Mouse (Mus musculus) spleen, postnatal 10 days (tissue): ENCODE measurements around the gene H3f3a.

Experiments
- DNase-seq, 2 experiments: peaks; one replicate each; pipeline ENCODE4 v3.0.0; 2021 to 2022; ENCODE audit warnings: low spot score in 2 of 2

Gene H3f3a

DNA sequence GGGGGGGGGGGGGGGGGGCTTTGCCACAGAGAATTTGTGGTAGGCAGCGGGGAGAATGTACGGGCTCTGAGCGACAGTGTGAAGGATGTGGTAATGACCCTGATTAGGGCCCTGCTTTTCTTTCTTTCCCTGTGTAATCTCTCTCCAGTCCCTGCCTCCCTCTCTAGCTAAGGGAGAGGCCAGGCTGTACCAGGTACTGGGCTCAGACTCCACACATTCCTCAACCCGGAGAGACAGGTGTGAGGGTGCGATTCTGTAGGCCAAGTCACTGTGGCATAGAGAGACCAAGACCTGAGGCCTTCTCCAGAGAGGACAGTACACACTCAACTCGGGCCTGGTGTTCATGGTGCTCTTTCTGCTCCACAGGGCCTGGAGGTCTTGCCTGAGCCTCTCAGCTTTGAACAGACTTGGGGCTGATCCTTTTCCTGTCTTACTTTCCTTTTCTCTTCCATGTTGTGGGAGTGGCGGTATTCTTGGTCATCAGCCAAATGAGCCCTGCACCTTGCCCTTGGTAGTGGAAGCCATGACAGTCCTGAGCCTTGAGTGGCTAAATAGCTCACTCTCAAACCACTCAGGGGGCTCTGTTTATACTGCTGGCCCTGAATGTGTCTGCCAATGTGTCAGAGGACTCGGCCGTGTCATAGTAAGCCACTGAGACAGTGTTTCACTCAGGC lies 30.7 kb downstream of the H3f3a start:
- DNase-seq: no peak

DNA sequence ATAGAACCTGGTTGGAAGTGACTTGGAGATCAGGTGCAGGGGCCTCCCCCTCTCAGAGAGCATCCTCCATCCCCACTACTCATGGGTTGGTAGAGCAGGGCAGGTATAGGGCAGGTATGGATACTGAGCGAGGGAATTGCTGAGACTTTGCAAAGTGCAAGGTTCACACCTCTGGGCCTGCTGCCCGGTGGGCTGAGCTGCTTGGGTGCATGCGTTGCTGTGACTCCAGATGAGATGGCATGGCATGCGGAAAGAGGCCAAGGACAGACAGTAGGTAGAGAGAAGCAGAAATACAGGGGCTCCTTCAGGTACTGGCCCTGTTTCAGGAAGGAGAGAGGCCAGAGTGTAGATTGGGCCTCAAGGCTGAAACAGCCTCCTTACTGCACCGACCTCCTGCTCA lies 32.5 kb downstream of the H3f3a start:
- DNase-seq: no peak

DNA sequence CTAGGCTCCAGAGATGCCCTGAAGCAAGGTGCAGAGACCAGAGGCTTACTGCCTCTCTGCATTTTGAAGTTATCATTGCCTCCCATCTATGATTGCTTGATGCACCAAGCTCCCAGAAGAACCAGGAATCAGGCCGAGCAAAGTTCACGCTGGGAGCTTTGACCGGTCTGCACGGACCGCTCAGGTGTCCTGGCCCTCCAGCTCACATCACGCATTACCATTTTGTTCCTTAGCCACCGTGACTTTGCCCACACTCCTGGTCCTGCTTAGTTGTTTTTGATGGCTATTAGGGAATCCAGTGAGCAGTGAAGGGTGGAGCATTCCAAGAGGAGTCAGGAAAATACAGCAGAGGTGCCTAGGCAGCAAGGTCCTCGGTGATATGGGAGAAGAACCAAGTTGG lies 33.5 kb downstream of the H3f3a start:
- DNase-seq: no peak

DNA sequence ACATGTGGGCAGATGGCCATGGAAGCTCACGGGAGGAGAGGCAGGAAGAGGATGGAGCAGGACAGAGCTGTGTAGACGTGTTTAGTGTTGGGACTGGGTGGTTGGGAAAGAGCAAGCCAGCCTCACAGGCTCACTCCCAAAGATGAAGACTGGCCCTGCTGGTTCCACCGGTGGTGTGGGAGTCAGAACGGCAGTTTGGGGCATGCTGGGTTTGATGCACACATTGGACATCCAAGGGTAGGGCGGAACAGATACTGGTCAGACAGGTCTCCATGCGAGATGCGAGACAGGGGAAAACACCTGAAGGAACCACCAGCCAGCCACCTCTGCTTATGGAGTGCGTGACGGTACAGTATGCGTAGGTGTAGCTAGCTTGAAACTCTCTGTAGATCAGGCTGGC lies 34.8 kb downstream of the H3f3a start:
- no peak for DNase-seq

DNA sequence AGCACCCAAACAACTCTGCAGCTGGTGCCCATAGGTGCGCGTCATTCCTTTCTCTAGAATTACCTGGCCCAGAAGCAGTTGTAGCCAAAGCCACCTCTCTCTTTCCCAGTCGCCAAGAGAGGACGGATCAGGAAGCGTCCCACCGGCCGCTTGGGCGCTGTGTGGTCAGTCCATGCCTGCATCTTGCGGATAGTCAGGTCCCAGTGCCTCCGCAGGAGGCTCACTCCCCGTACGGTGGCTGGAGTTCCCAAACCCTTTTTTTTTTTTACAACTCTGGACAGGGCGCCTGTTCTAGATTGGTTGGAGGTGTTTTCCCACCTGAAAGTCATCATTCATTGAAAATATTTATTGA lies 35.4 kb downstream of the H3f3a start:
- no peak for DNase-seq

DNA sequence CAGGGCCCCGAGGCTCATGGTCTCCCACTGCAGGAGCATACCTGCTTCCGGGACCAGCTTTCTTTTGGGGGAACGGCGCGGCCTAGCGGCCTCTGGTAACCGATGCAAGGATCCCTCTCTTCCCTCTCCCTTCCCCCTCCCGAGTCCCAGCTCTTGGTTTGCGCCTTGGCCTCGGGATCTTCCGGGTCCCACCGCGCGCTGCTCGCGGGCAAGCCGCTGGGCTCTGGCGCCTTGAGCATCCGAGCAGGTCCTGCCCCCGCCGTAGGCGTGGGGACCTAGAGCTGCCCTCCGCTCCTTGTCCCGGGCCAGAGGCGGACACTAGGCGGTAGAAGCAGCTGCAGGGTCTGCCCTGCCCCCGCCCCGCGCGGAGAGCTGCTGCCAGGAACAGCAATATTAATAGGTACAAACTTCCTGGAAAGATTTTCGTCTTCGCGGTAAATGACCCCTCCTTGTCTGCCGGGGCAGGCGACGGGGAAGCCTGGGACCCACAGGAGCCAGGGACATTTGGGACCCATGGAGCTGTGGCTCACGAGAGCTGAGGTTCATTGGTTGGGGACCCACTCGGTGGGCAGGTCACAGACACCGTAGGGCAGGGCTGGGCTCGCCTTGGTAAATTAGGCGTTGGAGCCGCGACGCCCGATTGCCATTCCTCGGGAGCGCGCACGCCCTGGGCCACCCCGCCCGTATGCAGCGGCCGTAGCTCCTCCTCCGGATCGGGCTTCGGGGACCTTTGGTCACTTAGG lies 35.9 kb downstream of the H3f3a start:
- DNase-seq: peak; percentile 80 to 88

DNA sequence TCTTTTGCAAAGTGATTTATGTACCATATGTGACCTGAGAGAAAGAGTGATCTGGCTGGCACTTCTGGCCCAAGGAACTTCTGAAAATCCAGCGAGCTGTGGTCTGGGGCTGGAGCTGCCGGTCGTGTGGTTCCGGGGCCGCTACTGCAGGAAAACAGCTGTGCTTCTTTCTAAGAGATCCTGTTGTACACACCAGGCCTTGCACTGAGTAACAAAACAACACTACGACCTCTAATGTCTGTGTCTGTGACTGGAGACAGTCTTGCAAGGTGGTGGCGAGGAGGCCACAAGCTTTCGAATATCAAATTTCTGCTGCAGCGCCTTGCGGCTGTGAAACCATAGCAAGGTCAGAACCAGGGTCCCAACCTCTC lies 36.5 kb downstream of the H3f3a start:
- no peak for DNase-seq

DNA sequence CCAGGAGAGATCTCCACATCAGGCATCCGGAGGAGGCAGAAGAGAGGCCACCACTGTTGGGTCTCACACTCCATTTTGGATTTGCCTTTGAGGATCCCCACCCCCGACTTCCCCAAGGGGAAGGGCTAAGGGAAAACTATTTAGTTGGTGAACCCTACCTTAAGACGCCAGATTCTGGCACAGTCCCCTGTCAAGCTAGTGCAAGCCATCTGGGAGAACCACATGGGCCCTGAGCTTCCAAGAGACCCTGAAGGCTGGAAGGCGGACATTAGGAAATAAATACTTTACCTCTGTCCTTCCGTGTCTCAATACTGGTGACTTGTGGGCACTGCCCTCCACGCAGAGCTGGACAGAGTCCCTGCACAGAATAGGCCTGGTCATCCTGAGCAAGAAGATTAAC lies 37.2 kb downstream of the H3f3a start:
- DNase-seq: no peak

DNA sequence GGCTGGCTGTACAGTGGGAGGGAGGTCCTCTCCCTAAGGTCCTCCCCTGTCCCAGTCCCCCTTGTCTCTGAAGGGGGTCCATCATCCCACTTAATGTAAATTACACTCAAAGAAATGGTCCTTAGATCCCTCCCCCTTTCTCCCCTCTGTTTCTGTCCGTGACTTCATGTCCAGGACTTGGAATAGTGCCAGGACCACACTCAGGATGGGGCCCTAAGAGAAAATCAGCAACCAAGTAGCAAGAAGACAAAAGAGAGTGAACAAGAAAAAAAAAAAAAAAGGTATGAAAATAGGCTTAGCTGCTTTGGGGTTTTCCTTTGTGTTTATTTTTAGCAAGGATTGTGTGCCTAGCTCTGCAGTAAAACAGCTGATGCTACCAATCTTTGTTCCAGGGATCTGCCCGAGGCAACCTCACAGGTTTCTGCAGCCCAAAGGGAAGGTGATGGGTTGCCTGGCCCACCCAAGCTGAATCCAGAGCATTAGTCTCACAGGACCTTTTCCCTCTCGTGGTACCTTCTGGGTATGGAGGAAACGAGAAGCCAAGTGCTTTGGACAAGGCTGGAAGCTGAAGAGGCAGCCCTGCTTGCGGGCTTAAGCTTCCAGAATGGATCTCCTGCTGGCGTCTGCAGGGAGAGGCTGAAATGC lies 37.8 kb downstream of the H3f3a start:
- no peak for DNase-seq

DNA sequence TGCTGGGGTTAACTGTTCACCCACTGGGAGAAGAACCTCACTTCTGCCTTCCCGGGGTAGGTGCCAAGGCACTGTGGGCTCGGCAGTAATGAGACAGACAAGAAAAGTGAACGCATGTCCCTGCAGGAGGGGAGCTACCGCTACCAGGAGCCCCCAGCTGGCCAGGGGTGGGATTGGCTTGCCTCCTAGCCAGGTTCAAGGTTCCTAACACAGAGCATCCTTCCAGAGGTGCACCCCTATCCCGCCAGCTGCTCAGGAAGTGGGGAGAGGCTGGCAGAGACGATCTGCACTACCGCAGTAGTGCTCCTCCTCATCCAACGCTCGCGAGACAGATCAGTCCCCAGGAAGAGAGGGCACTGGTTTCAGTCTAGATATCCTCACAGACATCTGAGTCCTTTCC lies 38.4 kb downstream of the H3f3a start:
- no peak for DNase-seq

DNA sequence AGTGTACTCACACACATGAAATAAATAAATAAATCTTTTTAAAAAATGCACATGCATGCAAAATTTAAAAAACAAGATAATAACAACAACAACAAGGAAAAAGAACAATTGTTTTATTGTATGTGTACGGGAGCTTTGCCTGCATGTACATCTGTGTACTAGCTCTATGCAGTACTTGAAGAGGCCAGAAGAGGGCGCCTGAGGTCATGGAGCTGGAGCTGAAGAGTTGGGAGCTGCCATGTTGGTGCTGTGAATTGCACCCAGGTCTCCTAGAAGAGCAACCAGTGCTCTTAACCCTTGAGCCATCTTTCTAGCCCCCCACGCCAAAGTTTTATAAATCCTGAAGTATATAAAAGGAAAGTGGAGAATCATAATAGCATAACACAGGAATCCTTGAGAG lies 39.1 kb downstream of the H3f3a start:
- peak in 1 of 2 experiments; percentile 68 for DNase-seq

DNA sequence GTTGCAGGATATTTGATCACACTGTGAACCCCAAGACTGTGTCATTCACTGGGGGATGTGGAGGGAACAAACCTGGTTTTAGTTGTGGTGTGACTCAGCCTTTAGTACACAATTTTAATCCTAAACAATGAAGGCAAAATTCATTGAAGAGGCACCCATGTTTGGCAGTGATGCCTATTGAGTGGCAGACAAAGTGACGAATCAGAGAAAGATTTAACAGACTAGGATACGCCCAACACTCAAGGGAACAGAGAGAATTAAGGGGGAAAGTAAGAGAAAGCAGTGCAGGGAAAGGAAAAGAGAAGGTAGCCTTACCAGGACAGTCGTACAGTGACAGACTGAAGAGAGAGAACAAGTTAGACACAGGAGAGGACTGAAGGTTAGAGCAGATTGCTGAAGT lies 41.5 kb downstream of the H3f3a start:
- no peak for DNase-seq

DNA sequence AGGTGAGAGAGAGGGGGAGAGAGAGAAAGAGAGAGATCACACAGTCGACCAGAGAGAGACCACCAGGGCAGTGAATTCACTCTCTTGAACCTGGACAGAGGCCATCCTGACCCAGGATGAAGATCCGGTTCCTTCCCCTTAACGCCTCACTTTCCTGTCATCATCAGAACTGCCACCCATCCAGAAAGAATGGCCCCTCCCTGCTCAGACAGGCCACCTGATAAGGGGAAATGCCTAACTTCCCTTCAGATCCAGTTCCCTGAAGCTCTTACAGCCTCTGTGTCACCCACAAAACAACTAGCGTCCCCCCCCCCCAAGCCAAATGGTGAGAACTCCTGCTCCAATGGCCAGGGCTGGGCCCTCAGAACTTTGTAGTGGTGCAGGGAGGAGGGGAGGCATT lies 42.0 kb downstream of the H3f3a start:
- DNase-seq: no peak

DNA sequence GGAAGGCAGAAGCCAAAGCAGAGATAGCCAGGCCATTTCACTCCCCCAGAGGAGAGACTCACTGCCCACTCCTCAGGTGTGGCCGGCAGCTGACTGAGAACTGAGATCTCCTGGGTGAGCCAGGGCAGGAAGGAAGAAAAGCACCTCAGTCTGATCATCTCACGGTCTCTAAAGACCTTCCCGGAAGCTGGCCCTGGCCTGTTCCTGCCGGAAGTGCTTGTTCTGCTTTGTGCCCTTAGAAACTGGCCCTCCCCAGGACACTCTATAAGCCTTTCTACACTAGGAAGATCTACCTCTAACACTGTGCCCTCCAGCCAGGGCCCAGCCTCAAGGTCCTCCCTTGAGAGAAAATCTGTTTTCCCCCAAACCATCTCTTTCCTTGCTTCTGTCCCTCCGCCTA lies 42.4 kb downstream of the H3f3a start:
- DNase-seq: peak in 1 of 2 experiments; percentile 45

DNA sequence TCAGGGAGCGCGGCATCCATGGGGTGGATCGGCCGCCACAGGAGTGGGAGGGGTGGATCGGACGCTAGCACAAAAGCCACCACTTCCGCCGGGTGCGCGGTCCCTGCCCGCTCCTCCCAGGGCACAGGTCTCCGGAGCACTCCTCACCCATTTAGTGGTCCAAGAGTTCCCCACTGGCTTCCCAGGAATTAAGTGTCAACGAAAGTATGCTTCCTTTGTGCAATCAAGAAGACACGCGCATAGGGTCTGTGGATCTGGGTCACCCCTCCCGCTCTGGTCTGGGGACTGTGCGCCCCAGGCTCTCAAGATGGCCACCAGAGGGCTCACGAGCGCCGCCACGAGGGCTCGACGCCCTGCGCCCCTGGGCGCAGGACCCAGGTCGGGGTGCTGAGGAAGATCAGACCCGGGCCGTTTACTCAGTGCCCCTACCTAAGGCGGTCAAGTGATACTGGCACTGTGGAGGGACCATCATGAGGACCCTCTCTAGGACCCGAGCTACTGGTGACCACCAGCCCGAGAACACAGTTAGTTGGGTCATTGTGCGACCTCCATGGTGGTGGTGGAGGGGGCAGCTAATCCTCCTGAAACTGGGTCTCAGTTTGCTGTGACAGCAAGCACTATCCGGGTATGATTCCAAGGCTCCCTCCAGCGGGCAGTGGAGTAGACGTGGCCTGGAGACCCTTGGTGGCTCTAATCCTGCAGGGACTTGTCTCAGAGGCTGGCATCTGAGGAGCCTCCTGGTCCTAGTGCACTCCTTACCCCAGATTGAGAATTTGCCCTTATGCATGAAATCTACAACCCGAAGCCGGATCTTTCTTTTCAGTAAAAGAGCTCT lies 45.2 kb downstream of the H3f3a start:
- DNase-seq: peak; percentile 80 to 87

DNA sequence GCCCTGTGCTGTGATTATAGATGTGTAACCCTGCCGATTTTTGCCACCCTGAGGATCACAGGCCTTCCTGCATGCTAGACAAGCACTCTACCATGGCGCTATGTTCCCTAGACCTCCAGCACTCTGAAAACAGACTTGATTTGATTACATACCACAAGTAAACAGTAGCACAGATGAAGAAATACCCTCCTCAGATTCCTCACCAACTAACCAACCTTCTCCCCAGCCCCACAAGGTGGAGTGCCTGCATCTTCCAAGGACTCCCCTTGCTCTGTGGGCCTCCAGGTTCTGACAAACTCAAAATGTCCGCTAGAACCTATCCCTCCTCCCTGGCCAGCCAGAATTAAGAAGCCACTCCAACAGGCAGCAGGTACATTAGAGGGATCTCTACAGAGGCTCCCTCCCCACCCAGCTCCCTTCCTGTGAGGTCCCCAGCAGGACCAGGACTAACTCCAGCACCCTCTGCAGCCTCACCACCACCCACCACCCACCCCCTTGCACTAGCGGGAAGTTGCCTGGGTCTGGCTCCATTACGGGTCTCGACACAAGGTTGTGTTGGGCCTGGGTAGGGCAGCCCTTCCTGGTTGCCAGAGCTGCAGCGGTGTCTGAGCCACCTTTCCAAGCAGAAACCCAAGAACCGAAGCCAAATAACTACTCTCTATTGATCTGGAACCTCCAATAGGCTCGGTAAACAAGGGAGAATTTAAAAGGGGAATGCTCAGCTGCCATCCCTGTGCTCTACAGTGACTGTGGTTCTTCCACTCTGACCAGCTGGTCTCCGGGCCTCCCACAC lies 46.0 kb downstream of the H3f3a start:
- peak; percentile 29 to 40 for DNase-seq

DNA sequence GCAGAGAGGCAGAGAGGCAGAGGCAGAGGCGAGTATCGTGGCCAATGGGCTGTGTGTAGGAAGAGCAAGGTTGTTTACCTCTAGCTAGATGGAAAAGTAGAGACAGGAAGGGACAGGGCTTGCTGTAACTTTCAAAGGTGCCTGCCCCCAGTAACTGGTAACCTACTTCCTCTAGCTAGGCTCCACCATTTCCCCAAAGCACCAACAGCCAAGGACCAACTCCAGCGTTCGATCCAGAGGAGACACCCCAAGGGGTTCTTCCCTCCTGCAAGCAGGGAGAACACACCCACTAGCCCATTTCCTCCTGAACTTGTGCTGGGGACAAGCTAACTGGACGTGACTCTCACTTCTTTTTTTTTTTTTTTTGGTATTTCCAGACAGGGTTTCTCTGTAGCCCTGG lies 47.2 kb downstream of the H3f3a start:
- DNase-seq: peak; percentile 39 to 40

DNA sequence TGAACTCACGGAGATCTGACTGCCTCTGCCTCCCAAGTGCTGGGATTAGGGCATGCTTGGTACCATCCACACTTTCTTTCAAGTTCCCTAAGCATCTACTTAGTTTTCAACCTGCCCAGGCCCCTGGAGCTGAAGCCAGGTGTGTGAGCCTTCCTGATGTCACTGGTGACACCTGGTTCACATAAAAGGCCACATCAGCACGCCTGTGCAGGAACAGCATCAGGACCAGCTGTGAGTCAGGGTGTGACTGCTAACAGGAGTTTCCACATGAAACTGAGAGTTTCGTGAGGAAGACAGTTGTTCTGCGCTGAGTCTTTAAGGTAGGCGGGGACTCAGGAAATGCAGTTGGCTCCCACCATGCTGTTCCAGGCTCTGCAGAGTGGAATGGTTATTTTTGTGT lies 48.4 kb downstream of the H3f3a start:
- DNase-seq: no peak

DNA sequence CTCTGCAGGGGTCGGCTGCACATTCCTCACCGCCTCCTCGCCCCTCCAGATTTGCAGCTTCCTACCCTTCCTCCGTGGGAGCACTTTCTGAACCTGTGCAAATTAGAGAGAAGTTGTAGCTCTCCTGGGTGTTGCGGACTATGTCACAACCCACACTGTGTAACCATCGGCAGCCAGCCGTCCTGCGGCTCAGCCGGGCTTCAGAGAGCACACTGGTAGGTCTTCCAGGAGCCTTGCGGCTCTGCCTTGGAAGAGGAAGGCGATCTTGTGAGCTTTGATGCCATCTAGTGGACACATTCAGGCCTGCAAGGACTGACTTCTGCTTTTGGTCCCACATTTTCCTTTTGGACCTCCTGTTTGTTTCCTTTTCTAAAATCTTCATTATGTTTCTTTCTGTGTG lies 49.9 kb downstream of the H3f3a start:
- DNase-seq: peak; percentile 70 to 83

DNA sequence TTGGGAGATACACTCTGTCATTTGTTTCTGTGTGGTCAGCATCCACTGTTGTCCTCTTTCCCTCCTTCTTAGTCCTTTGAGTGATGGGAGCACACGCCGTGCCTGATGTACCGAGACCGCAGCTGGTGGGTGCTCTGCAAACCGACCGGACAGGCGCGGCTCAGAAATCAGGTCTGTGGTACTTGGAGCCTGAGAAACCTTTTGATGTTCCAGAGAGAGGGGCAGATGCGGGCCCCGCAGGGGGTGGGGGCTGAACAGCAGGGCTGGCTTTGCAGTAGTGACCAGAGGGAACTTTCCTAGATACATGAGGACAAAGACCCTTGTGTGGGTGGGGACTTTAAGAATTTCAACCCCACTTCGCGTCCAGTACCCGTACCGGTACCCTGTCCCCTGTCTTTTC lies 50.4 kb downstream of the H3f3a start:
- DNase-seq: no peak

DNA sequence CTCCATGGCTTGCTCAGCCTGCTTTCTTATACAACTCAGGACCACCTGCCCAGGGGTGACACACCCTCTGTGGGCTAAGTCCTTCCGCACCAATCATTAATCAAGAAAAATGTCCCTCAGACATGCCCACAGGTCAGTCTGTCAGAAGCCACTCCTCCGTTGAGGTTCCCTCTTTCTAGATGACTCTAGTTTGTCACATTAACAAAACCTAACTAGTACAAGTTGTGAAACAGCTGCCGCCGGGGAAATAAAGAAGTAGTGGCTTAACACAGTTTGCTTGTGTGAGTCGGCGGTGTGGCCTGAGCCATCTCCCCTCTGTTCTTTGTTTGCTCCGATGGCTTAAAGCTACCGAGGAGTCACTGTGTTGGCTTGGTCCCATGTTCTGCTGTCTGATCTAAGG lies 51.1 kb downstream of the H3f3a start:
- DNase-seq: no peak

DNA sequence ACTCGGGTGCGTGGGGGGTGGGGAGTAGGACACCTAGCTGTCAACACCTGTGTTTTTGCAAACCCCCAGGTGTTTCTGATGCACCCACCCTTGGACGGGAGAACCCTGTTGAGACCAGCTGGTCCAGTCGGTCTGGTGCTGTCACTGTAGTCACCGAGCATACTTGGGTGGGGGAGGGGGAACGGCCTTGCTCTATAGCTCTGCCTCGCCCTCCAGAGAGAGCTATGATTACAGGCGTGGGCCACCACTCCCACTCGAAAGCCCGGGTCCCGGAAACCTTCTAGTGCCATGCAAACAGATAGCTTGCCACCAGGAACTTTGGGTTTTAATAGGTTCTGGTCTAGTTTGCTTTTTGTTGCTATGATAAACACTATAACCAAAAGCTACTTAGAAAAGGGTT lies 51.6 kb downstream of the H3f3a start:
- DNase-seq: no peak
